Mouse (Mus musculus) olfactory bulb, adult 2 months (tissue): ENCODE measurements around the gene Olfr541.

Experiments used
- CTCF ChIP-seq: fragments of 200-500 bp; IDR thresholded peaks from 2 replicates; pipeline ENCODE4 v1.5.1; 2012; ENCODE audit warnings: low read depth, mild to moderate bottlenecking, low read length, moderate library complexity; ENCODE audit not compliant: insufficient read depth
- POLR2A ChIP-seq: fragments of 200-500 bp; IDR thresholded peaks from 2 replicates; pipeline ENCODE4 v1.6.1; 2012; ENCODE audit warnings: mild to moderate bottlenecking, low read depth, low read length, moderate library complexity; ENCODE audit not compliant: insufficient read depth

DNA sequence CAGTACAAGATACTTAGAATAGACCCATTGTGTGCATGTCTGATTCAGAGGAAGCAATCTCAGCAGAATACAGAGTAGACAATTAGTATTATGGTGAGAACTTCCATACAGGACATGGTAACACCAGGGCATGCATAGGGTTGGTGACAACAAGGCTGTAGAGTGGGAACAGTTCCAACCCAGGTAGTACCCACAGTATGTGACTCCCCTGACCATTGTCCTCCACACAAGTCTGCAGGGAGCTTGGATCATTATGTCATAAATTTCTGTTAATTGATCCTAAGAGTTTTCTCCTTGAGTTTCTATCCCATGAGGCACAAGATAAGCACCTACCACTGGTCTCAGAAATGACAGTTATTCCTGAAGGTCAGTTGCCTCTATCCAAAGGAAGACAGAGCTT, at the start of gene Olfr541:
- TF ChIP-seq CTCF: no peak
- no peak for TF ChIP-seq POLR2A
